Mouse (Mus musculus) neural tube, embryonic 14.5 days (tissue): ENCODE results near the gene Klkb1. TPM values are rescaled to one million over a fixed set of nuclear protein-coding genes. Genes with fewer than 3 reads are reported as not detected.

Experiments
- ATAC-seq: fragments of 200-750 bp; cut with Nextera tagmentation; 2 replicates; pipeline ENCODE4 v1.8.0; 2017; ENCODE audit warnings: low read depth, mild to moderate bottlenecking, moderate TSS enrichment, moderate library complexity
- H3K27ac ChIP-seq: fragments of 300-500 bp; sonication (generic); 2 replicates; pipeline ENCODE4 v1.5.1; 2014; ENCODE audit warnings: low read depth, mild to moderate bottlenecking, control low read depth, low read length, moderate library complexity, mixed read lengths
- H3K27me3 ChIP-seq: fragments of 300-500 bp; sonication (generic); 2 replicates; pipeline ENCODE4 v1.6.1; 2014; ENCODE audit warnings: low read length; ENCODE audit not compliant: control insufficient read depth, insufficient read depth
- H3K36me3 ChIP-seq: fragments of 300-500 bp; sonication (generic); 2 replicates; pipeline ENCODE4 v1.6.1; 2014; ENCODE audit warnings: low read length, mixed read lengths; ENCODE audit not compliant: control insufficient read depth, insufficient read depth
- H3K4me1 ChIP-seq: fragments of 300-500 bp; sonication (generic); 2 replicates; pipeline ENCODE4 v1.6.1; 2014; ENCODE audit warnings: low read length; ENCODE audit not compliant: control insufficient read depth, insufficient read depth
- H3K4me2 ChIP-seq: fragments of 300-500 bp; sonication (generic); 2 replicates; pipeline ENCODE4 v1.6.1; 2014; ENCODE audit warnings: mild to moderate bottlenecking, low read depth, low read length, control low read depth
- H3K4me3 ChIP-seq: fragments of 300-500 bp; sonication (generic); 2 replicates; pipeline ENCODE4 v1.5.1; 2014; ENCODE audit warnings: low read depth, low read length, control low read depth, mixed read lengths
- H3K9ac ChIP-seq: fragments of 300-500 bp; sonication (generic); replicated peaks from 2 replicates; pipeline ENCODE4 v1.6.1; 2014; ENCODE audit warnings: low read depth, mild to moderate bottlenecking, control low read depth, low read length, mixed read lengths
- H3K9me3 ChIP-seq: fragments of 300-500 bp; sonication (generic); 2 replicates; pipeline ENCODE4 v1.6.1; 2016; ENCODE audit warnings: low read length; ENCODE audit not compliant: control insufficient read depth
- WGBS: fragments of 180-500 bp; shearing (Covaris S2); extraction: QIAGEN DNeasy Blood & Tissue Kit; methylation state at CpG from one replicate; pipeline ENCODE4 v1.1.7; 2014; 5-methylcytosine and 5-hydroxymethylcytosine counted together
- polyA plus RNA-seq: library from polyadenylated mRNA; unstranded; fragments of >200 nt; fragmentation: Nextera tagmentation; extraction: Ambion mirVana; gene quantifications from 2 replicates; pipeline ENCODE4 v1.2.1, GENCODE M21; 2014

Gene Klkb1
- polyA plus RNA-seq, 1 experiment from 2014 or later = 0.13 TPM

DNA sequence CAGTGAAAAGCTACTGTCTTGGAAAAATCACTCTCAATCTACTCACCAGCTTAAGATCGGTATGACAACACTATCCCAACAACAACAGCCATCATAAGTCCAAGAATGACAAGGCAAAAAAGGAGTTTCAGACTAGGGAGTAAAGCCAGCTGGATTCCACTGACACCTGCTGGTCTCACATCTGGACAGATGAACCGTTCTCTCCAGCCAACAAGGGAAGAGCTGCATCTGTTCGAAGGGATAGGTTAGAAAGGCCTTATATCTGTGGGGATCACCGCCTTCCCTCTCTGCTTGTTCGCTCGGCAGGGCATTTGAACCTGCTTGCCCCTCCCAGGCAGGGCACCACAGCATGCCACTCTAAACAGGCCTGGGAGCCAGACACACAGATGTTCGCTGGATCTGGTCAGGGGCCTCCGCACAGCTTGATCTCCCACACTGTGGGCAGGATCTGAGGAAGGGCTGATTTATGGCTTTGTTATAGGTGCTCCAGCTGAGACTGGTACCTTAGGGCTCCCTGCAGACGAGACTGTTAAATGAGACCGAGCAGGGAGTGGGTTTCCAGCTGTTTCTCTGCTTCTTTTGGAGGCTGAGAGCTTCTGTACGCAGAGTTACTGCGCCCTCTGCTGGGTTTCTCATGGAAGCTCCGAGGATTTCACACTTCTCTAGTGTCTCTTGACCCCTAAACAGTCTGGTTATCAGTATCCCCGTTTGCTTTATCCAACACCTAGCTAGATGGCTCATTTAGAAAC lies 58.3 kb downstream of the Klkb1 start:
- Histone ChIP-seq H3K9ac (peak overlapping the region; percentile 21; the same call in 1 of the 2 replicates), H3K9me3 (no peaks in the 10 kb centered on the region), H3K36me3 (no peaks in the 10 kb centered on the region), H3K4me1 (no peaks in the 10 kb centered on the region), H3K27me3 (no peaks in the 10 kb centered on the region), H3K4me3 (no peak overlapping the region), H3K4me2 (peak overlapping the region; percentile 39), H3K27ac (no peak overlapping the region)
- ATAC-seq = peak; percentile 92
- WGBS = 11% methylated on average over 14 of the region's 14 CpGs

DNA sequence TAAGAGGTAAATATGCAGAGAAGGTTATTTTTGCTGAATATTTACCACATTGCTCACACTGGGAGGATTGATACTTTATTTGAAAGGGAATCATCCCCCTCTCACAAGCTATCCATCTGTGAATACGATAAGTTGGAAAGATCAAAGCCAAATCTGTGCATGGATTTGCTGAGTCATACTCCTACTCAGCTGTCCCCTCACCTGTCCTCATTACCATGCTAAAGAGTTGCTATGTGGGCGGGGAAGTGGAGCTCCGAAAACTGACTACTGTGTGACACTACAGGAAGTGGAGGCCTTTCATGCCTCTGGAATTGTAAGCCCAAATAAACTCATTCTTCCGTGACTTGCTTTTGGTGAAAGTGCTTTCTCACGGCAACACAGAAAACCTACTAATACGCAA lies 59.4 kb downstream of the Klkb1 start:
- Histone ChIP-seq H3K27ac (no peak overlapping the region), H3K27me3 (no peaks in the 10 kb centered on the region), H3K36me3 (no peaks in the 10 kb centered on the region), H3K9me3 (no peaks in the 10 kb centered on the region), H3K4me2 (no peak overlapping the region), H3K4me1 (no peaks in the 10 kb centered on the region), H3K9ac (no peak overlapping the region), H3K4me3 (no peak overlapping the region)
- WGBS = 89% methylated on average over 6 of the region's 6 CpGs
- no peak for ATAC-seq

DNA sequence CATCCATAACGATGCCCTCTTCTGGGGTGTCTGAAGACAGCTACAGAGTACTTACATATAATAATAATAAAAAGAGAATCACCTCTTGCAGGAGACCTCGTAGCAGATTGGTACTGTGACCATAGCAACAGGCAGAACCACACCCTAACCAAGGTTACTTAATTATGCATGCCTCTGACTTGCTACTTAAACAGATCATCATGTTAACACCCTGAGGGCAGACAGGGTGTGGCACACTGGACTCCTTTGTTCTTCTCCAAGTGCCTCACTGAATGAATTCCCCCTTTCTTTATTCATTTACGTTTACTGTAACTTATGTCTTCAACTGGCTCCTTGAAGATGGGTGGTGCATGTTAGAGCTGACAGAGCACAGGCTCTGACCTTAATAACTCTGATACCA lies 61.4 kb downstream of the Klkb1 start:
- H3K27me3 ChIP-seq = no peaks in the 10 kb centered on the region
- no peak overlapping the region for H3K9ac ChIP-seq
- no peak overlapping the region for H3K27ac ChIP-seq
- H3K9me3 ChIP-seq = no peaks in the 10 kb centered on the region
- ATAC-seq = no peak
- 55% methylated on average over 3 of the region's 3 CpGs for WGBS
- H3K36me3 ChIP-seq = no peaks in the 10 kb centered on the region
- H3K4me3 ChIP-seq = no peak overlapping the region
- no peaks in the 10 kb centered on the region for H3K4me1 ChIP-seq
- no peak overlapping the region for H3K4me2 ChIP-seq

Other genes starting within 250 kb of the Klkb1 start
- gene Mtnr1a, start 225.7 kb downstream of the Klkb1 start, polyA plus RNA-seq = 0.33 TPM in 1 of 2 replicates, not detected in the other
- gene F11, start 32.8 kb downstream of the Klkb1 start, polyA plus RNA-seq = not detected in 2 replicates
- not detected in 2 replicates for gene Gm45753, start 13.6 kb upstream of the Klkb1 start, polyA plus RNA-seq
- gene Cyp4v3, start 38.4 kb upstream of the Klkb1 start, polyA plus RNA-seq = 2.4 and 2.6 TPM in 2 replicates
- gene Fam149a, start 87.4 kb upstream of the Klkb1 start, polyA plus RNA-seq = 10.0 and 11.1 TPM in 2 replicates
- gene Tlr3, start 116.2 kb upstream of the Klkb1 start, polyA plus RNA-seq = 0.75 and 0.89 TPM in 2 replicates
- gene Sorbs2, start 212.9 kb upstream of the Klkb1 start, polyA plus RNA-seq = 76.2 and 83.2 TPM in 2 replicates